Mouse (Mus musculus) heart, adult 11 months (tissue): ENCODE measurements around the gene Msh5.

Experiments
- DNase-seq: peaks from one replicate; pipeline ENCODE4 v3.0.0; 2022

Msh5 gene

DNA sequence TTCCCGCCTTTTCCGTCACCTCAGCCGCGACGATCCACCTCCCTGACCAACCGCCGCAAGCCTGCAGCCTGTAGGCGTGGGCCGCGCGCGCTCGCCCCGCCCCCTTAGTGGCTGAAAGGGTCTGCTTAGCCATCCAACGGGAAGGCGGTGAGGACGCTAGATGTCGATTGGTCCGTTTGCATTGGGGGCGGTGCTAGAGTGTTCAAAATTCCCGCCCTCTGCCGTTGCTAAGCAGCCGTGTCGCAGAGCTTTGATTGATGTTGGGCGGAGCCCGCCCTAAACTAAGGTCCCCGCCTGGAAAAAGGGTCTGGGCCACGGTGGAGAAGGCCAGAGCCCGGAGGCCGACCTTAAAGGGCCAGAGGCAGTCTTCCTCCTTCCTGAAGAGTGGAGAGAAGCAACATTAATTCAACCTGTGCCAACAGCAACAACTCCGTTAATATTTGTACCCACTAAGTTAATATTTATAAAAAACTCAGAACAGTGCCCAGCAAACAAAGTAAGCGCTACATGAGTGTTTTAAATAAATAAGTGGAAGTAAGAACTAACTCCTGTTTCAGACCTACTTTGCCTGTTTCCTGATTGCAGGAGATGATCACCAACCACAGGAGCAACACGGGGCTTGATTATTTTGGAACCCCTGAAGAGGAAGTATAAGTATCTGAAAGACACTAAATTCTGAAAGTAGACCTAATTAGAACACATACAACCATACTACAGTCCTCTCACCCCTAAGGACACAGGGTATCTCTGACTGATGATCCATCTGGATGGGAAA is at the start of gene Msh5:
TSS of gene Msh5 (minus strand) at position 65 of the 775 bp plus-strand sequence.
- DNase-seq: peak; percentile 100

DNA sequence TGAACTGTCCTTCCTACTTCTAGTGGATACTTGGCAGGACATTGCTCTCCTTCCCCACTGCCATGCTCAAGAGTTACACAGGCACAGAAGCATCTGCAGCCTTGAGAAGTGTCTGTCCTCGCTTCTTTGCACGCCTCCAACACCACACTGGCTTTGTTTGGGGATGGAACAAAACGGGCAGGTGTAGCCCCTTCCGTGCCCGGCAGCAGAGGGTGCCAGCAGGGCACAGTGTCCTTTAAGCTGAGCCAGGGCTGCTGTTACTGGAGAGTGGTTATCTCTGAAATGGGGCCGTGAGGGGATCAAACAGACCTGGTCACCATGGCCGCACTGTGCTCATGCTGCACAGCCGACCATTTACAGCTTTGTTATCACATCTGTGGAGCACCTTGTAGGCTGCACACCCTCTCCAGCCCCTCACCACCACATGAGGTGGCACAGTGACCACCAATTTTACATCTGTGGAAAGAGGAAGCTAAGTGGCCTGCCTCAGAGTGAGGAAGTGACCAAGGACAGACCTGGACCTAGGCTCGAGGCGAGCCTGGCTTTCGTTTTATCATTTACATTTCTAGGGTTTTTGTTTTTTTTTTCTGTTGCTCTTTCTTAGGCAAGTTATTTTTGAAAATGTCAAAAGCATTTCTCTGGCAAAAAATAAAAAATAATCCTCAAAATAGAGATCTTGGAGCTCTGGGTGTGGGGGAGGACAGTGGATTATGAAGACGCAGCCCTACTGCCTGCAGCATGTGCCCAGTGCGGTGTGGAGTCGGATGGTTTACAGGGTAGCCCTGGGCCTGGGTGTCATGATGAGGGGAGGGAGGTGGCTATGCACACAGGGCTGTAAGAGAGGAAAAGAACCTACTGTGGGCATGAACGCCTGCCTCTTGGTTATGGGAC is 48.2 kb upstream of the Msh5 start:
- DNase-seq: no peak

DNA sequence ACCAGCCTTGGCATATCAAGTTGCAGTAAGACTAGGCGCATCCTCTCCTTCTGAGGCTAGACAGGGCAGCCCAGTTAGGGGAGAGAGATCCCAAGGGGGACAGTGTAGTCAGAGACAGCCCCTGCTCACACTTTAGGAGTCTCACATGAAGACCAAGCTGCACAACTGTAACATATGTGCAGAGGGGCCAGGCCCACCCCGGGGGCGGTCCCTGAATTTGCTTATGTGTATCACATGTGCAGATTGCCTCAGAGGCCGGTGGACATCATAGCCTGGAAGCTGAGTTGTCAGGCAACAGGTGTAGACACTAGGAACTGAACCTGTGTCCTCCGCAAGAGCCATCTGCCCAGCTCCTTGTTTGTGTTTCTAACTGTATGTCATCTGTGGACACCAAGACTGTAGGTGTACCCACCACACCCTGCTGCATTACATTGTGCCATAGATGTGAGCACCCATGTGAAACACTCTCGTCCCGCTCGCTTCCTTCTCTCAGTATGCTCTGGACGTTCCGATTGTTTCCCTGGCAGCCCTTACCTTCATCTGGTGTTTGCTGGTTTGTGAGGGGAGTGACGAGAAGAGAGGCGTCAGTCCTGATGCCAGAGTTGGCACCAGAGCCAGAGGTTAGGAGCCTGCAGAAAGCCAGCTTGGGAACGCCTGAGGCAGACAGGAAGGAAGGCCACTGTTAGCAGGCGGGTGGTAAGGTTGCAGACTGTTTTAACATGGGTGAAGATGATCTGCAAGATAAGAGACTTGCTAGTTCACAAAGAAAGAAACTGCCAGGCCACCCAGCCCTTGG is 46.1 kb upstream of the Msh5 start:
- DNase-seq: peak; percentile 92

DNA sequence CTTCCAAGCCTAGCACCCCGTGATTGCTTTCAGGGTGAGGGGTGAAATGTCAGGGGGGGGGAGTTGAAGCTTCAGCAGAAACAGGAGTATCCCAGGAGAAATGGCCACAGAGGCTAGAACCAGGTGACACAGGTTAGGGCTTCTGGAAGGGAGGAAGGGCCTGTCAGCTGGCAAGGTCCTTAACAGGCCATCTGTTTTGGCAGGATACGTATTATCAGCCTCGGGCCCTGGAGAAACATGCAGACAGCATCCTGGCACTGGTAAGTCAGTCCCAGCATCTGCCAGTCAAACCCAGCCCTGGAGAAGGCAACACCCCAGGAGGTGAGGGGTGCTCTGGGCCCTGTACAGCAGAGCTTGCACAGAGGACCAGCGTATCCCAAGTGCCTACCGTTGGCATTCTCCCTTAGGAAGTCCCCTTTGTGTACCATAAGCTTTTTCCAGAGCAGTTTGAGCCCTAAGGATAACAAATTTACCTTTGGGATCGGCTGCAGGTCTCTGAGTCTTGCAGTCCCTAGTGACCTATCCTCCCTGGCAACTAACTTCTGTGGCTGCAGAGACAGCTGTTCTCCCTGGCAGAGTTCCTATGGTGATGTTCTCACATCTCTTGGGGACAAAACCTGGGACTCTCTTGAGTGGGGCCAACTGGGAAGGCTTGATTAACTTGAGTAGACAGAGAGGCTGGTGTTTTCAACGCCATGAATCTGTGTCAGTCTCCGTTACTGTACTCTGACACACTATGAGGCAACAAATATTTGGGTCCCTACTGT is 43.8 kb upstream of the Msh5 start:
- peak; percentile 96 for DNase-seq

DNA sequence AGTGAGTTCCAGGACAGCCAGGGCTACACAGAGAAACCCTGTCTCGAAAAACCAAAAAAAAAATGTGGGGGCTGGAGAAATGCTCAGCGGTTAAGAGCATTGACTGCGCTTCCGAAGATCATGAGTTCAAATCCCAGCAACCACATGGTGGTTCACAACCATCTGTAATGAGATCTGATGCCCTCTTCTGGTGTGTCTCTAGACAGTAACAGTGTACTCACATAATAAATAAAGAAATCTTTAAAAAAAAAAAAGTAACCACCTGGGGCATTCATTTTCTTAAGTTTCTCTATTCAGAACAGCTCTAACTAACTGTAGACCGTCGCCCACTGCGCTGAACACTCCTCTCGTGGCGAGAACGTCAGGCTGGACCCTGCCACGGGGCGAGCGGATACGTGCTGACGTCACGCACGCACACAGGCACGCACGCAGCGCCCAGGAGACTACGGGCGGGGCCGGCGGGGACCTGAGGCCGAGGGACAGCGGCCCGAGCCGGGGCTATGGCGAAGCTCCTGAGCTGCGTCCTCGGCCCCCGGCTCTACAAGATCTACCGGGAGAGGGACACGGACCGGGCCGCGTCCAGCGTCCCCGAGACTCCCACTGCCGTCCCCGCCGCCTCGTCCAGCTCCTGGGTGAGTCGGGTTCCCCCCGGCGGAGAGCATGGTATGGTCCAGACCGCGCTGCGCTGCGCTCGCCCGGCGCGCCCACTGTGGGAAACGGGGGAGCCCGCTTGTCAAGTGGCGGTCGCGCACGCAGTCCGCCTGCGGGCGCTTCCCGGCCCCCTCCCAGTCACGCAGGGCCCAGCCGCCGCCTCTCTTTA is 42.5 kb upstream of the Msh5 start, which contains the start of gene Abhd16a:
TSS of gene Abhd16a (plus strand) at position 439 of the 820 bp plus-strand sequence.
- peak; percentile 100 for DNase-seq

DNA sequence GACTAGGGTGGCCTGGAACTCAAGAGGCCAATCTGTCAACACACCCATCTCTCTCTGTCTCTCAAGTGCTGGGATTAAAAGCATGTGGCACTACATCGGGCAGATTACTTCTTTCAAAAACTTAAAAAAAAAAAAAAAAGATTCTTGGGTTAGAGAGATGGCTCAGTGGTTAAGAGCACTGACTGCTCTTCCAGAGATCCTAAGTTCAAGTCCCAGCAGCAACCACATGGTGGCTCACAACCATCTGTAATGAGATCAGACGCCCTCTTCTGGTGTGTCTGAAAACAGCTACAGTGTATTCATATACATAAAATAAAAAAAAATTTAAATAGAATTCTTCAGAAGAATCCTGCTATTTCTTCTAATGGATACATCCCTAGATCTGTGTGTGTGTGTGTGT is 41.6 kb upstream of the Msh5 start:
- no peak for DNase-seq

DNA sequence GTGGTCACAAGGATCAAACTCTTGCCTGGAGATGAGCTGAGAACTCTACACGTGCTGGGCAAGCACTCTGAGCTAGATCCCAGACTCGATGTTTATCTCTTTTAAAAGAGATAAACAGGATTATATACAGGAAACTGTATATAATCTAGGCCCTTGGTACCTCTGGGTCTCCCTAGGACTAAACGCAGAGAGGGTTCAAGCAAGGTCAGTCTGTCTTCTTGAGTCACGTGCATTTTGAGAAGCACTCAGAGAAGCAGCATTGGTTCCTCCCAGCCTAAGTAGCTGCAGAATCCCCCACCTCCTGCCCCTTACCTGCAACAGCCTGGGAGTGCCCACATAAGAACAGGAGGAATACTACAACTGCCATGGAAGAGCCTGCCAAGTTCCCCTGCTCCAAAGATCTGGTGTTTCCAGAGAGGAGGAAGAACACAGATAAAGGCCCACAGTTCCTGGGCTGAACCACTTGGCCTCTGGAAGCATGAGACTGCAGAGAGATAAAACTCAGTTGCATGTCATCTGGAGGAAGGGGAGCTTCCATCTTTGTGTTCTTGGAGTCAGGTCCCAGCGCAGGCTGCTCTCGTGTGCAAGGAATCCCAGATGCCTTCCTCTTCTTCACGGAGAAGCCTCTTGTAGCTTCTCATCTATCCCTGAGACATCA is 38.8 kb upstream of the Msh5 start, which contains the start of gene Ly6g6f:
TSS of gene Ly6g6f (minus strand) at position 403 of the 658 bp plus-strand sequence.
- no peak for DNase-seq

DNA sequence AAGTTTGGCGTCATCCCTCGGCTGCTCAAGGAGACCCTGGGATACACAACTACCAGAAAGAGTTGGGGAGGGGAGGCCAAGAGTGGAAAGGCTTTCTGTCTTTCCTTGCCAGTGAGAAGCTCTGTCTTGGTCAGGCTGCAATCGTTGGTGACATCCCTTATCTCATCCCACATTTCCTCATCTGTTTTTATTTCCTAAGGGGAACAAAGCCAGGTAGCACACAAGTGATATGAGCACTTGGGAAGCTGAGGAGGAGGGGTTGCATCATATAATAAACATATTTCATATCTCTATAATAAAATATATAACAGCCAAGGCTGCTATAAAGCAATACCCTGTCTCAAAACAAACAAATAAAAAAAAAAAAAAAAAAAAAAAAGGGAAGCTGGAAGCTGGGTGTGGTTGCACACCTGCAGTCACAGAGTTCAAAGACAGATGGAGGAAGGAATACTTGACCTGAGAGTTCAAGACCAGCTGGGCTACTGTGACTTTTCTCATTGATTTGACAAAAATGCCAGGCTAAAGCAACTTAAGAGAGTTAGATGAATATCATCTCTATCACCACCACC is 37.5 kb upstream of the Msh5 start:
- no peak for DNase-seq

DNA sequence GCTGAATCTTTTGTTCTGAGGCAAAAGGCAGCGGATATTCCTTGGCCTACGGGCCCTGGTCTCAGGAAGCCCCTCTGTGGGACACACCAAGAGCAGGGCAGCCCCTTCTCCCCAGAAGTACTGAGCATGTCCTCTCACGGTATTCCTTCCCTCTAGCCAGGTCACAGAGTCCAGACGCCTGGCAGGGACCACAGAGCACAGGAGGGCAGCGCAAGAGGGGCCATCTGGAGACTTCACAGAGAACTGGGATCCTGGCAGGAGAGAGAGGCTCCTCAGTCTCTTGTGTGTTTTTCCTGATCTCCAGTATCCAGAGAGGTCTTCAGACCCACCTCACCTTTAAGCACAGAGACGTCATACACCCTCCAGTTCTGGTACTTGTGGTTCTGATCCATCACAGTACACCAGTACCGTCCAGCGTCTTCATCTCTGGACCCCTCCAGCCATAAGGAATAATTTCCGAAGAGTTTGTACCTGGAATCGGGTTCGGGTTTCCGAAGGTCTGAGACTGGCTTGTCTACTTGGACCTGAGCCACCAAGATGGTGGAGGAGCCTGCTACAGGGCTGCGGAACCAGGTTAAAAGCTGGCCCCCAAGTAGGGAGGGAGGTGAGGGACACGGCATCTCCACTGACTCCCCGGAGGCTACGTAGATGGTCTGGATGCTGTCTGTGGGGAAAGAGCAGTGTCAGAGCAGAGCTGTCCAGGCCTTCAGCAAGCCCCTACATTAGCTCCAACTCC is 36.5 kb upstream of the Msh5 start:
- no peak for DNase-seq

DNA sequence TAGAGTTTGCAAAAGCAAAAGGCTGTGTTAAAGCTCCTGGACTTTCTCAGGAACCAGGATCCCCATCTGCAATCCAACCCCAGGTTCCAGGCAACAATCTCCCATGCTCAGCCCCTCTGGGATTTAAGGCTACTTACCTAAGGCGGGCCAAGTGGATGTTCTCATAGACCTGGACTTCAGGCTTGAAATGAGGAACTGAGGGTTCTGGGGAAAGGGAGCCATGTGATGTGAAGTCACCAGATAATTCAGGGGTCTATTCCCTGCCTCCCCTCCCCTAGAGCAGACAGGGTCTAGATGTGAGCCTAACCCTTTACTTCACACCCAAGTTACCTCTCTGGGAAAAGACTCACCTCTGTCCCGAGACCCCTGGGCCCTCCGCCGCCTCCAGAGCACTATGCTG is 34.2 kb upstream of the Msh5 start:
- DNase-seq: no peak

DNA sequence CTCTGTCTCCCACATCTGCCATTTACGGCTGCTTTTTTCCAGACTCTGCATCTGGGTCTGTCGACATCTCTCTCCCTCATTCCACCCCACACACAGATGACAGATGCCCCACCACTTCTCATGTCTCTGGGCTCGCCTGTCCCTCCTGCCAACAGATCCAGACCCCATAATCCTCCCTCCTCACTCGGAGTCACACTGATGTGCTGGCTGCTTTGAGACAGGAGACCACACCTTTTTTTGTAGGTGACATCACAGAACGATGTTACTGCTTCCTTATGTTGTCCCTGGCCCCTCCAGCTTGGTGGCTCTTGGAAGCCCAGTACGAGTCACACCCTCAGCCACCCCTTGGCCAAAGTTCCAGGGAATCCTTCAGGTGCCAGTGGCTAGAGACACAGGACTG is 33.7 kb upstream of the Msh5 start:
- no peak for DNase-seq

DNA sequence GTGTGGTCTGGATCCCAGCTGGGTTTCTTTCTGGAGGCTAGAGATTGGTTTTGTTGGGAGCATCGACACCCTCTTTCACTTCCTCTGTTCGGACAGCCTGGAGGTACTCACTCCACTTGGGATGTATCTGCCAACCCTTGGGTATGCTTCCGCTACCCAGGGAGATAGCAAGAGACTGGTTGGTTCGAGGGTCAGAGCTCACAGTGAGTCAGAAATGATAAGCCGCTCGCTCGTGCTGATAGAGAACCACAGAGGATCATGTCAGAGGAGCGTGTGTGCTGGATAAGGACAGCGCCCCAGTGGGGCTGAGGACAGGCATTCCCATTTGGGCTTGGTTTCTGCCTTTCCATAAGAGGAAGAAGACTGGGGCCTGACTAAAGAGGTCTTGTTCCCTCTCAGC is 33.2 kb upstream of the Msh5 start:
- peak; percentile 93 for DNase-seq

DNA sequence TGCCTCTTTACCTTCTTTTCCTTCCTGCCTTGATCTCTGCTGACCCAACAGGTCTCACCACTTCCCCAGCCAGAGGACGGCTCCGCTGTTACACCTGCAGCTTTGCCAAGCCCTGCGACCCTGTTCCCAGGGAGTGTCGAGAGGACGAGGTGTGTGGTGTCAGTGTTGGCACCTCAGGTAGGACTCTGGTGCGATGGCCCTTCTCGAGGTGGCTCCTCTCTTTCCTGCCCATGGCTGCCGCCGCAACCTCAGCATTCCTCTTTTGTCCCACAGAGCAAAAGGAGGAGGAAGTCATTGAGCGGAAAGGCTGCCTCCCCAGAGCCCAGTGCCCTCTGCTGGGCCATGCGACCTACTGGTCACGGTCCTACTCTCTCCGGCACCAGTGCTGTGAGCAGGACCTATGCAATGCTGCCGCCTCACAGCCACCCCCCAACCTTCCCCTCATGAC is 31.3 kb upstream of the Msh5 start, which contains the start of gene Ly6g6d:
TSS of gene Ly6g6d (minus strand) at position 280 of the 448 bp plus-strand sequence.
- DNase-seq: peak; percentile 97

DNA sequence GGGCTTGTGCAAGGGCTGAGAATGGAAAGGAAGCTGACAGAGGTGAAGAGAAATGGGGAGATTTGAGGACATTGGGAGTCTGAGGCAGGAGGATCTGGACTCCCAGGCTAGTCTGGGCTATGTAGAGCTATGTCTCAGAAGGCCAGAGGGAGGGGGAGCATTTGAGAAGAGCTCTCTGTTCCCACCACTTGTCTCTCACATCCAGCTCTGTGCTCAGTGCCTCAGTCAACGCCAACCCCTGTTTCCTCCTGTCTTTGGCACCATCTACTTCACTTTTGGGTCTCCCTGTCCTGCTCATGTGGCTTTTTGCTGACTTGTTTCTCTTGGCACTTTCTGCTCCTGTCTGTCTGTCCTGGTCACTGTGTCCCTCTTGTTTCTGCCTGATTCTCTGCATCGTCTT is 30.7 kb upstream of the Msh5 start:
- peak; percentile 94 for DNase-seq

DNA sequence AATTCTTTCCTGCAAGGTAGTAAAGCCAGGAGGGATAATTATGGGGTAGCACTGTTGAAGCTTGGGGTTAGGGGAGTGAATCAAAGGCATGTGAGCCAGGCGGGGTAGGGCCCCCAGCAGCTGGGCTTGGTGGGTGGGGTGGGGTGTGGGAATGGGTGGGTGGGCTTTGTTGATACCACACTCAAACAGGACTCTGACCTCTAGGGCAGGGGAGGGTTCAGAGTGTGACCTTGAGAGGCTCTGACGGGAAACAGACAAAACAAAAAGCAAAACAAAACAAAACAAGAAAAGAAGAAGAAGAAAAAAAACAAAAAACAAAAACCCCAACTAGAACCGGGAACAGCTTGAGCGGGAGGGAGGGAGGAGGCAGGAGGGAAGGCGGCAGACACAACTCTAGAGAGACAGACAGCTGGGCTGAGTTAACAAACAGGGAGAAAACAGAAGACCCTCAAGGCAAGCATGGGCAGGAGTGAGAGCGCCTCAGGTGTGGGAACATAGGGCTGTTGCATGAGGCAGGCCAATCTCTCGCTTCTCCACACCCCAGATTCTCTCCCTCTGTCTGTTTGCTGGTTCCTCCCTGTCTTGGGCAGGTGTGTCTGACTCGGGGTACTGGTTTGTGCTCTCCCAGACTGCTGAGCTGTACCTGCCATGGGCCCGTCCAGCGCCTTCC is 30.1 kb upstream of the Msh5 start, which contains the start of gene Ly6g6e:
TSS of gene Ly6g6e (plus strand) at position 396 of the 670 bp plus-strand sequence.
- DNase-seq: no peak

DNA sequence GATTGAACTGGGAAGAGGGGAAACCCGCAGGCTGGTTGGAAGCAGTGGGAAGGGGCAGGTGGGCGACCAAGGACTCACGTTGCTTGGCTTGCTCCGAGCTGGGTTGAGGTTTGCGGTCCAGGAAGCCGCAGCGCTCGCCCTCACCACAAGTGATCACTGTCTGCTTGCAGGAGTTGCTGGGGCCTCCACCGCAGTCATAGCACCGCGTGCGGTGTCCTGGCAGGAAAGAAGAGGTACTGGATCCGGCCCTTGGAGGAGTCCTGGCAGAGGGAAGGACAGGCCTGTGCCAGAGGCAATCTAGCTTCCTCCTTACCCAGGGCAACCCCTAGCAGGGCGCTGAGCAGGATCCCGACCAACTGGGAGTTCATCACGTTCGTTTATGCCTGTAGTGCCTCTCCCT is 27.6 kb upstream of the Msh5 start:
- no peak for DNase-seq

DNA sequence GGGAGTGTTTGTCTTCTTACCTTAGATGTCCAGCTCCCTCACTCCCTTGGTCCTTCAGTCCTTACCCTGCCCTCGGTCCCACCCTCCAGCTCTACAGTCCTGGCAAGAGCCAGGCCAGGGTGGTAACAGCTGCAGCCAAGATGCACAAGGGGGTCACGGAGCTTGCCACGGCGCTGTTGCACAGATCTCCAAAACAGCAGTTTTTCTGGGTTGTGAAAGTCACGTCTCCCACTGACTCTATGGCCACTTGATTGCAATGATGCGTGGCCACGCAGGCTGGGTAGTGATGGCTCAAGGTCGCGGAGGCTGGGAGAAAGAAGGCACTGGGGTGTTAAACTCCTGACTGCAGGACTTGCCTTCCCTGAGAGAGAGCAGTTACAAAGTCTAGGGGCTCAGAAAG is 24.9 kb upstream of the Msh5 start:
- DNase-seq: no peak

DNA sequence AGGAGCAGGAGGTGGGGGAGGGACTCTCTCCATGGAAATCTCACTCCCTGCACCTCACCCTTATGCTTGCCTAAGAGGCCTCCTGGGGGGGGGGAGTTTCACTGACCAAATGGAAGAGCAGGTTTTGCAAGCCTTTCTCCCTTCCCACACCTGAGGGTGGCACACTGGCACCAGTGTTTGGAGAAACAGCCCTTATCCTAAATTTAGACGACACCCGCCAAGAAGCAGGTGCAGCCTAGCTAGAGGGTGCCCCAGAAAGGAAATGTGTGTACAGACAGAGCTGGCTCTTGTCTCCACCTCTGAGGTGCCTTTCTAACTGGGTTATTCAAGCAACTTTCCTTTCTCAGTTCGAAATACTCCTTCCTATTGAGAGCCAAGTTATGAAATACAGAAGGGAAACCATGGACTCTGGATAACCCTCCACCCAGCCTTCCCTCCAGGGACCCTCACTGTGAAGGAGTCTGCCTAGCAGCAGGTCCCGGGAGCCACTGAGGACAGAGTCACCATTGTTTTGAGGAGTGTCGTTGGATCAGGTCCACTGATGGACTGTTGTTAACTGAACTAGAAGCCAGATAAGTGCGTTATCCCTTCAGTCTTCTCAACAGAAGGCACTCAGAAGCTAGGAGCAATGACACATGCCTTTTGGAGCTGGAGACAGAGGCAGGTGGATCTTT is 24.1 kb upstream of the Msh5 start:
- DNase-seq: peak; percentile 95
